Mouse (Mus musculus) activated CD4-positive, CD25-positive, alpha-beta regulatory T cell, adult 9 weeks (primary cell): ENCODE results near the gene Vmn1r45. TPM values are rescaled to one million over a fixed set of nuclear protein-coding genes. Genes with fewer than 3 reads are reported as not detected.

Source experiments
- polyA plus RNA-seq: library from polyadenylated mRNA; unstranded; fragments of 100-300 nt; shearing (Covaris generic); gene quantifications from one replicate; pipeline ENCODE4 v1.2.1, GENCODE M21; 2017

Gene Vmn1r45
- polyA plus RNA-seq = not detected

DNA sequence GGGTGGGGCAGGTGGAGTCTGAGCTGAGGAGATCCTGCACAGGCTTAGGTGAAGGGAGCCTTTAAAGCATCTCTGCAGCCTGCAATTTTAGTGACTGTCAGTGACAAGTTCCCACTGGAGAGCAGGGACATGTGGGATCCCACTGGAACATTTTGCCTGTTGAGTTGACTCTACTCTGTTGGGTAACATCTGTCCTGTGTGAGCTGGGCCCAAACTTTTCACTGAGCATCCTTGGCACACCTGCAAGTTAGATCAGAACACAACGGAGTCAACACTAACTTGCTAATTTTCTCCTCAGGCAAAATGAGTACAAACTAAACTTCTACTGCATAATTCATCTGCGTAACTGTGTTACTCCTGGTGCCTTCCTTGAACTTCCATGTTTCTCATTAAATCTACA is at the start of gene Vmn1r45:
Gene Vmn1r45, minus strand, starts transcription at position 101 of the 400 bp plus-strand sequence.

GRCm38 (mm10) chr6:89969013-89969412 is 28.6 kb upstream of the Vmn1r45 start, which contains the start of gene Vmn1r46:
TSS of gene Vmn1r46 (plus strand) at chr6:89969313.

GRCm38 (mm10) chr6:89883360-89883759 is 57.0 kb downstream of the Vmn1r45 start, which contains the start of gene Vmn1r44:
TSS of gene Vmn1r44 (plus strand) at chr6:89883660.

Other genes starting within 250 kb of the Vmn1r45 start
- not detected for gene Vmn1r40, start 233.1 kb downstream of the Vmn1r45 start, polyA plus RNA-seq
- not detected for gene Vmn1r41, start 199.8 kb downstream of the Vmn1r45 start, polyA plus RNA-seq
- gene Vmn1r42, start 64.2 kb downstream of the Vmn1r45 start, polyA plus RNA-seq = not detected
- gene Vmn1r43, start 64.2 kb downstream of the Vmn1r45 start, polyA plus RNA-seq = not detected
- gene Vmn1r44, start 56.9 kb downstream of the Vmn1r45 start, polyA plus RNA-seq = not detected
- not detected for gene Vmn1r46, start 28.7 kb upstream of the Vmn1r45 start, polyA plus RNA-seq
- gene Vmn1r47, start 75.5 kb upstream of the Vmn1r45 start, polyA plus RNA-seq = not detected
- gene Vmn1r48, start 96.2 kb upstream of the Vmn1r45 start, polyA plus RNA-seq = not detected
- not detected for gene Vmn1r49, start 137.9 kb upstream of the Vmn1r45 start, polyA plus RNA-seq
- gene Vmn1r50, start 160.8 kb upstream of the Vmn1r45 start, polyA plus RNA-seq = not detected
- not detected for gene Vmn1r51, start 182.0 kb upstream of the Vmn1r45 start, polyA plus RNA-seq
- not detected for gene Vmn1r52, start 234.2 kb upstream of the Vmn1r45 start, polyA plus RNA-seq